Mouse (Mus musculus) v-Abl transformed pro-B cells (cell line): ENCODE data around the gene Yipf2.
"Not testable (repeated sequence)": the region's sequence is repeated elsewhere in the genome, so short reads cannot be mapped to it uniquely, and the experiment has no call there.

ENCODE experiments used
- in situ Hi-C, 2 experiments: fragments of 400-800 bp; cut with MboI; formaldehyde crosslinking; loops; one replicate each; pipeline ENCODE4 v1.15.1; 2025; ENCODE audit not compliant: unreplicated experiment in 2 of 2

The Yipf2 gene

DNA sequence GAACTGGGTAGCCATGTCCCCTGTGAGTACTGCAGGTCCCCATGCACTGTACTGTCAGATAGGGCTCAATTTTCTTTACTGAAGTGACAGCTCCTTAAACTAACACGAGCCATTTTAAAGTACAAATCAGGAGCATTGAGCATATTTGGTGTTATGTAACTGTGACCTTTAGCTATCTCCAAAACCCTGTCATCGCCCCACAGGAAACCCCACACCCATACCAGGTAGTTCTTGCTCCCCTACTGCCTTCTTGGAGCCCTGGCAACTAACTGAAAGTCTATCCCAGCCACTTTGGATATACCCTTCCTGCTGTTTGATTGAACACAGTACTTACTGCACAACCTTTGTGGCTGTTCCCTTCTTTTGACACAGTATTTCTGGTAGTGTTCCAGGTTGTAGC, 25.6 kb downstream of the Yipf2 start:
- in situ Hi-C loops = no loop called here

DNA sequence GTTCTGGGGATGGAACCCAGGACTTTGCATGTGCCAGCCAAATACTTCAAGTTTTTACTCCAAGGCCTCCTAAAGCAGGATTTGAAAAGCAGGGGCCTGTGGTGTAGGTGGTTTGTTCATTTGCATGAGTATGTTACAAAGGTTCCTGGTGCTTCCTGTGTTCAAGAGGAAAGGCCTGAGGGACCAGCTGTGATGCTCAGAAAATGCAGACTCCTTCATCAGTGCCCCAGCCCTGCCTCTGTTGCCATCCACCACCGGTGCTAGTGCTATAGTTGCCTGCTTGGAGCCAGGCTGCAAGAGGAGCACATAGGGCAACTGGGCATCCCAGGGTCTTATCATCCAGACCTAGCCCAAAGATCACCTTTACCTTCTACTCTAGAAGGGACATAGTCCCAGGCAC, 26.1 kb downstream of the Yipf2 start:
- in situ Hi-C loops = no loop called here

DNA sequence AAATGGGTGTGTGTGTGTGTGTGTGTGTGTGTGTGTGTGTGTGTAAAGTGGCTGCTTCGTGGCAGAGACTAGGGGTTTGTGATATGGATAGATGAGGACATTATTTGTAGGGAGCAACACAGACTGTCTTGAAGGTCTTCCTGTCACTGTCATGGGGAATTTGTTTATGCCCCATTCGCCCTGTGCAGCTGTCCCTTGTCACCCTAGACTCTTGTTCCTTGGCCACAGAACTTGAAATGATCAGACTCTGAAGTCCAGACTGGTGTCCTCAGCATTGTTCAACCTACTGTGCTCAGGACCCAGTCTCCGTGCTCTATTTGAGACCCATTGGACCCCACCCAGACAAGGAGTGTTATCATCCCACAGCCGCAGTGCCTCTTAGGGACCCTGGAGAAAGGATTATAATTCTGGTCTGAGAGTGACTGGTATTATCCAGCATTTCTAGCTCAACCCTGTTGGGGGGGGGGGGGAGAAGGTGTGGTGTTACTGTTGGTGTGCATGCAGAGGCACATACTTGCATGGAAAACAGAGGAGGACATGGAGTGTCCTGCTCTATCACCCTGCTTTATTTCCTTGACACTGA, 27.5 kb downstream of the Yipf2 start:
- in situ Hi-C loops = no loop called here

GRCm38 (mm10) chr9:21564420-21564819, 28.2 kb downstream of the Yipf2 start:
- in situ Hi-C loops = no loop called here

DNA sequence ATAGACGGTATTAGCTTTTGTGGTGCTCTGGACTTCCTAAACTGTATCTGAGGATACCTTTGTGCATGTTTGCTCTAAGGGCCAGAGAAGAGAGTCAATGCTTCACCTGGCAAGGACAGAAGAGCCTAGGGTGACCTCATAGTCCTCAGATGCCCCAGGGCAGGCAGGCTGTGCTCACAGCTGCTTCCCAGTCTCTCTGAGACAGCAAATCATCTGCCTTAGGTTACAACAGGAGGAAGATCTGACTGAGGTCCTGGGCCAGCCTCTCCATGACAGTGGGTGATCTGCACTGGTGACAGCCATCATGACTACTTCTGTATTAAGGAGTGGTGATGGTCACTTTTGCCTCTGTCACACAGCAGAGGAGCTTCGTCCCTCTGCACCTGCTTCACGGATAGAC, 33.5 kb downstream of the Yipf2 start:
- in situ Hi-C loops = no loop called here

DNA sequence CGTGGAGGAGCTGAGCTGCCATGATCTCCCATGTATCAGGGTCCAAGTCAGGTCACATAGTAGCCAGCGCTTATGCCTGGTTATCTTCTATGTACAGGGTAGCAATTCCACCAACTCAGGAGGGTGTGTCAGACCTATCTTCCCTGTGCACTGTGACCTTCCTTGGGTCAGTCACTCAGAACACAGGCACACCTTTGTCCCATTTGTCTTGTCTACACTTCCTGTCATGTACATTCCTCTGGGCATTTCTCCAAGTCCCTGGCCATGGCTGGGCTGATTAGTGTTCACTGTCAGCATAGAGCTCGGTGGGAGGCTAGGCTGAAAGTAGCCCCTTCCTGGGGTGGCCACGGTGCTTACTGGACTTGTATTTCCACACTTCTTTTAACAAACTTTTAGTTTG, 34.3 kb downstream of the Yipf2 start:
- in situ Hi-C loops = no loop called here

GRCm38 (mm10) chr9:21557556-21557955, 35.1 kb downstream of the Yipf2 start:
- in situ Hi-C loops = no loop called here

DNA sequence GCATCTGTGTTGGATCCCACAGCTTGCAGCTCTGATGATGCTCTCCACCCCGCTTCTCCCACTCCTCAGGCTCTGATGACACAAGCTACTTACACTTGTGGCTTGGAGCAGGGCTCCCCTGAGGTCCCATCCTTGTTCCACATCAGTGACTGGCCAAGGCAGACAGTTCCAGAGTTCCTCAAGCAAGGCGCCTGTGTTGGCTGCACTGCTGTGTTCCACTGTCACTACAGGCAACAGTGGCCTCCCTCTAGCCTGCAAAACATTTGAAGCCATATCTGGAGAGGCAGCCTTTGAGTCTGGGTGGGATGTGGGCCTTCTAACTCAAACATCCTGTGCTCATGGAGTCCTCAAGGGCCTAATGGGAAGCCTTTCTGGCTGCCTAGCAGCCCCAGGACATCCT, 35.6 kb downstream of the Yipf2 start:
- in situ Hi-C loops = no loop called here

- in situ Hi-C loops = no loop called here
Measured at GRCm38 (mm10) chr9:21555198-21555742, 37.4 kb downstream of the Yipf2 start.

GRCm38 (mm10) chr9:21553607-21554273, 38.9 kb downstream of the Yipf2 start:
- in situ Hi-C loops = no loop called here

GRCm38 (mm10) chr9:21551049-21551448, 41.6 kb downstream of the Yipf2 start:
- in situ Hi-C loops = no loop called here

DNA sequence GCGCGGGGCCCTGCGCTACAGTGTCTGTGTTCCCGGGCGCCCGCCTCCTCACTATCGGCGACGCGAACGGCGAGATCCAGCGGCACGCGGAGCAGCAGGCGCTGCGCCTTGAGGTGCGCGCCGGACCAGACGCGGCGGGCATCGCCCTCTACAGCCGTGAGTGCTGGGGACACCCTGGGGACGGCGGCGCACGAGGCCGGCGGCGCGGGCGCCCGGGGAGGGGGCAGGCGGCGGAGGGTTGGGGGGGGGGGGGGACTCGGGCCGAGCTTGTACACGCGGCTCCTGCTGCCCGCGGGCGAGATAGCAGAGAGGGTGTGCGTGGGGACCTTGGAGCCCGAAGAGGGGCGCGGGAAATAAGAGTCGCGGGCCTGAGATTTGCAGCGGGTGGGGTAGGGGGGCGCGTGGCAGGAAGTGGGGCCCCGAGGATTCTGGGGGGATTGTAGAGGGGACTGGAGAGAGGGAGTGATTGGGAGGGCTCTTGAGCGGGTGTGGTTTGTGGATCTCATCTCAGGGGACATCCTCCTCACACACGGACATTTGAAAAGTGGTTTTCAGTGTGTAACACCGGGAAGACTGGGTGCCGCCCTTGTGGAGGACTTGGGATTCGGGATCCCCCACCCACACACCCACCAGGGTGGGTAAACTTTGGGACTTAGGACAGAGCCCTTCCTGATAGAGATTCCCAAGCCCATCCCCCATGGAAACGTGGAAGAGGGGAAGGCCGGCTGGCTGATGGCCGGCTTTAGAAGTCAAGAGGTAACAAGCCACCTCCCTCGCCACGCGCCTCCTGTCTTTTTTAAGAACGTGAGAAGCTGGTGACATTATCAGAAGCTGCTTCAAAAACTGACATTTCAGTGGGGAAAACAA, 45.3 kb downstream of the Yipf2 start:
- in situ Hi-C loops = loop anchor here in 1 of 2 experiments (5.0 kb wide), 1 partner anchor 180 kb away; the partner anchor contains the start of gene Ilf3

DNA sequence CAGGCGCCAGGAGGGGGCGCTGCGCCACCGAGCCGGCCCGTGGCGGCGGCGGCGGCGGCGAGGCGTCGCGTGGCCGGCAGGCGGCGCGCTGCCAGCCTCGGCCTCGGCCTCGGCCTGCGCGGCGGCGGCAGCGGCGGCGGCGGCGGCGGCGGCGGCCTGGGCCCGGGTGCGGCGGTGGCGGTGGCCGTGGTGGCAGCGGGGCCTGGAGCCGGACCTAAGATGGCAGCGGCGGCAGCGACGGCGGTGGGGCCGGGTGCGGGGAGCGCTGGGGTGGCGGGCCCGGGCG, 45.9 kb downstream of the Yipf2 start, which contains the start of gene Carm1:
Gene Carm1, plus strand, starts transcription at position 106 of the 286 bp plus-strand sequence.
- in situ Hi-C loops = loop anchor here in 1 of 2 experiments (5.0 kb wide), 1 partner anchor 179 kb away; the partner anchor contains the start of gene Ilf3

DNA sequence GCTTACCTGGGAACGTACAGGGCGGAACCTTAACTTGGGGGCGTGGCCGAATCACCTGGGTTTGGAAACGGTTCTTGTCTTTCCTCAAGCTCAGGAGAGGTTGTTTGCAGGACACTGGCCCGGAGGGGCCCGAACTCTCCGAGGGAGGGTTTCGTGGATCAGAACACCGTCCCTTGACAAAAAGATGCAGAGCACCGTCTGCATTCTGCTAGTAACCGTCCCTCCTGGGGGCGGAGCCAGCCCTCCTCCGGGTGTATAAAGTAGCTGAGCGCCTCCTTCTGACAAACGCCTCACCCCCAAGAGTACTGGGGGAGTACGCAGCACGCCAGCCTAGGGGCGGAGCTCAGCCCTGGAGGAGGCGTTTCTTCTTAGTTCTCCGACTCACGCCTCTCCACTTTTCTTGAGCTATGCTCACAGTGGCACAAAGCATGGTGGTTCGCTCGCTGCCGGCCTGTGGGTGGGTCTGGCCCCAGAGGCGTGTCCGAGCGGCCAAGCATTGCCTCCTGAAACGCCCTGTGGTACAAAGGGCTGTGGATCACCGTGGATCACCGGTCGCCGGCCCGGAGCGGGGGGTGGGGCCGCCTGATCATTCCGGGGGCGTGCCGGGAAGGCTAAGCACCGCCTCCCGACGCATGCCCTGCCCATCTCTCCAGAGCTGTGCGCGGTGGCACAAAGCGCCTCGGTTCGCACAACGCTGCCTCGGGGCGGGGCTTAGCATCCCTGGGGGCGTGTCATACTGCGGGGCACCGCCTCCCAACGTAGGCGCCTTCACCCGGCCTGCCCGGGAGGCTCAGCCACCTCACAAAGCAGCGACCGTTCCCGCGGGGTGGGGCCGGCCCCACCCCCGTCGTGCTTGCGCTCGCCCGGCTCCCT, 46.5 kb downstream of the Yipf2 start:
- in situ Hi-C loops = loop anchor here in 1 of 2 experiments (5.0 kb wide), 1 partner anchor 179 kb away; the partner anchor contains the start of gene Ilf3

DNA sequence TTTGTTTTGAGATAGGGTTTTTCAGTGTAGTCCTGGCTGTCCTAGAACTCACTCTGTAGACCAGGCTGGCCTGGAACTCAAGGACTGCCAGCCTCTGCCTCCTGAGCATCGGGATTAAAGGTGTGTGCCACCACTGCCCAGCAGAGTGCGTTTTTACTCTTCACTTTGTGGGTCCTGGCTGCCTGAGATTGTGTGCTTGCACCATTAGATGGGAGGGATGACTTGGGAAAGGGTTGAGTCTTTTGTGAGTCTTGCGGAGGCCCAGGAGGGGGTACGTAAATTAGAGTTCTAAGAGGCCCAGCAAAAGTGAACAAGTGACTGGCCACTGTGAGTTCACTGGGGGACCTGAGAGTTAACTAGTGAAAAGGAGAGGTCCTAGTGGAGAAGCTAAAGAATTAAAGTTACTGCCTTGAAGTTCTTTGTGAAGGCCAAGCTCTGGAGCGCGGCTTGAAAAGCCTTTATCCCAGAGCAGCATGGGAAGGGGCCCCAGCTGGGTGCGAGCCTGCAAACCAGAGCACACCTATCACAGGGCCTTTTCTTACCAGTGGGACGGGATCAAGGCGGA, 47.2 kb downstream of the Yipf2 start:
- in situ Hi-C loops = loop anchor here in 1 of 2 experiments (5.0 kb wide), 1 partner anchor 178 kb away; the partner anchor contains the start of gene Ilf3

DNA sequence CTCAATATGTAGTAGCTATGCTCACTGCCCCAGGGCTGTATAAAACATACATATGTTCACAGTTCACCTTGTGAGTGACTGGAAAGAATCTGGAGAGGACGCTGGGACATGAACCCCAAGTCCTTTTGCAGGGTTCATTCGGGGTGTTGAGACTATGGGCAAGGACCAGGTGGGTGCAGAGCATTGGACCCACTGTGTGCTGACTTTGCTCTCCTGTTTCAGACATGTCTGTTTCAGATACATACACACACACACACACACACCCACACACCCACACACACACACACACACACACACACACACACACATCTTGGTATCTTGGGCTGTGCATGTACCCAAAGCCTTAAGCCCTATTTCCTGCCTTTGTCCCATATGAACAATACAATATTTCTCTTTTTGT, 50.6 kb downstream of the Yipf2 start:
- in situ Hi-C loops = not testable (repeated sequence)

- in situ Hi-C loops = no loop called here
Measured at GRCm38 (mm10) chr9:21539981-21540753, 52.5 kb downstream of the Yipf2 start.
